Mouse (Mus musculus): ENCODE data around the gene Sp100. TPM values are rescaled to one million over a fixed set of nuclear protein-coding genes. Genes with fewer than 3 reads are reported as not detected.

Gene Sp100
- polyA plus RNA-seq, 1 experiment from 2014 or later: 3.0 TPM

- H3K9me3 ChIP-seq (replicated peaks; ENCODE audit: control insufficient read depth, low read length): no peaks in the 10 kb centered on the region
- no peak overlapping the region for H3K4me3 ChIP-seq (replicated peaks; ENCODE audit: low read length)
- WGBS: 75% methylated on average over 11 of the region's 11 CpGs
- H3K36me3 ChIP-seq (ENCODE audit: control insufficient read depth, insufficient read depth, low read length): no peaks in the 10 kb centered on the region
- no peak overlapping the region for H3K9ac ChIP-seq (ENCODE audit: low read length)
- H3K27me3 ChIP-seq (ENCODE audit: control insufficient read depth, insufficient read depth, low read length): no peaks in the 10 kb centered on the region
- peaks cover 6% of the 10 kb centered on the region; the same call in 1 of the 2 replicates for H3K4me1 ChIP-seq (ENCODE audit: control insufficient read depth, insufficient read depth, low read length)
- no peak for ATAC-seq (ENCODE audit: insufficient read depth, low FRiP score)
- H3K4me2 ChIP-seq (ENCODE audit: low read depth, low read length): no peak overlapping the region
- no peak overlapping the region for H3K27ac ChIP-seq (ENCODE audit: low read length)
Measured at GRCm38 (mm10) chr1:85751932-85752680, 102.3 kb downstream of the Sp100 start.

GRCm38 (mm10) chr1:85757531-85758230, 107.9 kb downstream of the Sp100 start:
- no peak overlapping the region for H3K4me2 ChIP-seq (ENCODE audit: low read depth, low read length)
- 73% methylated on average over 6 of the region's 6 CpGs for WGBS
- ATAC-seq (ENCODE audit: insufficient read depth, low FRiP score): no peak

GRCm38 (mm10) chr1:85758231-85758968, 108.6 kb downstream of the Sp100 start:
- H3K36me3 ChIP-seq (ENCODE audit: control insufficient read depth, insufficient read depth, low read length): no peaks in the 10 kb centered on the region
- H3K9ac ChIP-seq (ENCODE audit: low read length): no peak overlapping the region
- H3K27me3 ChIP-seq (ENCODE audit: control insufficient read depth, insufficient read depth, low read length): no peaks in the 10 kb centered on the region
- H3K9me3 ChIP-seq (replicated peaks; ENCODE audit: control insufficient read depth, low read length): no peaks in the 10 kb centered on the region
- 29% methylated on average over 14 of the region's 14 CpGs for WGBS
- H3K4me1 ChIP-seq (ENCODE audit: control insufficient read depth, insufficient read depth, low read length): no peaks in the 10 kb centered on the region
- no peak overlapping the region for H3K27ac ChIP-seq (ENCODE audit: low read length)
- no peak overlapping the region for H3K4me3 ChIP-seq (replicated peaks; ENCODE audit: low read length)
- H3K4me2 ChIP-seq (ENCODE audit: low read depth, low read length): no peak overlapping the region
- no peak for ATAC-seq (ENCODE audit: insufficient read depth, low FRiP score)

More at GRCm38 (mm10) chr1:85757531-85758230, 107.9 kb downstream of the Sp100 start:
- no peak overlapping the region for H3K27ac ChIP-seq (ENCODE audit: low read length)
- H3K4me1 ChIP-seq (ENCODE audit: control insufficient read depth, insufficient read depth, low read length): no peaks in the 10 kb centered on the region
- no peak overlapping the region for H3K9ac ChIP-seq (ENCODE audit: low read length)
- H3K9me3 ChIP-seq (replicated peaks; ENCODE audit: control insufficient read depth, low read length): no peaks in the 10 kb centered on the region
- H3K36me3 ChIP-seq (ENCODE audit: control insufficient read depth, insufficient read depth, low read length): no peaks in the 10 kb centered on the region
- no peaks in the 10 kb centered on the region for H3K27me3 ChIP-seq (ENCODE audit: control insufficient read depth, insufficient read depth, low read length)
- no peak overlapping the region for H3K4me3 ChIP-seq (replicated peaks; ENCODE audit: low read length)

- 11% methylated on average over 1 of the region's 1 CpGs for WGBS
- H3K27me3 ChIP-seq (ENCODE audit: control insufficient read depth, insufficient read depth, low read length): no peaks in the 10 kb centered on the region
- H3K36me3 ChIP-seq (ENCODE audit: control insufficient read depth, insufficient read depth, low read length): no peaks in the 10 kb centered on the region
- no peak for ATAC-seq (ENCODE audit: insufficient read depth, low FRiP score)
- no peaks in the 10 kb centered on the region for H3K9me3 ChIP-seq (replicated peaks; ENCODE audit: control insufficient read depth, low read length)
- H3K4me1 ChIP-seq (ENCODE audit: control insufficient read depth, insufficient read depth, low read length): no peaks in the 10 kb centered on the region
- H3K4me2 ChIP-seq (ENCODE audit: low read depth, low read length): no peak overlapping the region
- H3K27ac ChIP-seq (ENCODE audit: low read length): no peak overlapping the region
- H3K9ac ChIP-seq (ENCODE audit: low read length): no peak overlapping the region
- no peak overlapping the region for H3K4me3 ChIP-seq (replicated peaks; ENCODE audit: low read length)
Measured at GRCm38 (mm10) chr1:85758969-85759293, 109.1 kb downstream of the Sp100 start.

Small RNA genes within 50 kb of the gene (microRNA-seq; reads per million reads assigned to microRNA genes)
- gene Mir8096: not detected

Other genes starting within 250 kb of the Sp100 start
- not detected in 2 replicates for gene G530012D18Rik, start 74.3 kb upstream of the Sp100 start, polyA plus RNA-seq (2015; fragmentation: Nextera tagmentation; extraction: Ambion mirVana)
- gene Sp110, start 51.2 kb upstream of the Sp100 start, polyA plus RNA-seq (2015; fragmentation: Nextera tagmentation; extraction: Ambion mirVana): 2.5 and 2.7 TPM in 2 replicates
- 1.5 and 2.4 TPM in 2 replicates for gene Sp140, start 49.6 kb upstream of the Sp100 start, polyA plus RNA-seq (2015; fragmentation: Nextera tagmentation; extraction: Ambion mirVana)
- 1.0 and 1.3 TPM in 2 replicates for gene A630001G21Rik, start 128.7 kb downstream of the Sp100 start, polyA plus RNA-seq (2015; fragmentation: Nextera tagmentation; extraction: Ambion mirVana)
- 23.8 and 25.4 TPM in 2 replicates for gene Cab39, start 143.5 kb downstream of the Sp100 start, polyA plus RNA-seq (2015; fragmentation: Nextera tagmentation; extraction: Ambion mirVana)
- 168 and 175 TPM in 2 replicates for gene Itm2c, start 244.3 kb downstream of the Sp100 start, polyA plus RNA-seq (2015; fragmentation: Nextera tagmentation; extraction: Ambion mirVana)

All from stomach, embryonic 16.5 days (tissue).